Mouse (Mus musculus): ENCODE results near the gene Pcbd2.

- TF ChIP-seq CTCF (IDR thresholded peaks at IDR 0.05; ENCODE audit: borderline replicate concordance, insufficient read depth, low read depth, low read length) (no peak), POLR2A (IDR thresholded peaks at IDR 0.05; ENCODE audit: borderline replicate concordance, insufficient read depth, low read length) (no peak)
These were observed 59.0 kb downstream of the Pcbd2 start for GRCm38 (mm10) chr13:55786120-55786519.
